ENCODE assay signal across 16 mouse cellular contexts in the genomic region with DNA sequence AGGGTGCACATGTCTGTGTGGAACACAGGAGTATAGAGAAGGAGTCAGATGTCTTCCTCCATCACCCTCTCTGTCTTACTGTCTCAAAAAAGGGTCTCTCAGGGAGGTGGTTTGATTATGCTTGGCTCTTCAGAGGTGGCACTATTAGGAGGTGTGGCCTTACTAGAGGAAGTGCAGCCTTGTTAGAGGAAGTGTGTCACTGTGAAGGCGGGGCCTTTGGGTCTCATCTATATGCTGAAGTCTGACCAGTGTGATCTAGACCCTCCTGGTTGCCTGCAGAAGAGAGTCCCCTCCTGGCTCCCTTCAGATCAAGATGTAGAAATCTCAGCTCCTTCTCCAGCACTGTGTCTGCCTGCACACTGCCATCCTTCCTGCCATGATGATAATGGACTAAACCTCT.
"Had no signal": no experiment of that assay in that cellular context is flagged by ENCODE, and none has a peak within 500 bp of the region (broad histone marks: within the 10 kb centered on the region; RNA-seq: fewer than 3 reads in every experiment).

No protein-coding gene starts in this region.

- H3K9me3 ChIP-seq: limb, embryonic 10.5 days; liver, embryonic 15.5 days; midbrain, embryonic 12.5 days; neural tube, embryonic 15.5 days had no signal

- H3K27ac ChIP-seq: layer of hippocampus, adult 2 months; left cerebral cortex, adult 2 months; limb, embryonic 10.5 days; liver, embryonic 15.5 days; midbrain, embryonic 12.5 days; neural tube, embryonic 15.5 days had no signal

- H3K9ac ChIP-seq: liver, embryonic 15.5 days; midbrain, embryonic 12.5 days; neural tube, embryonic 15.5 days had no signal

- H3K27me3 ChIP-seq: liver, embryonic 15.5 days; neural tube, embryonic 15.5 days had no signal

- DNase-seq: kidney, adult 18-20 months; kidney, postnatal 10 days; kidney, postnatal 4 days; lung, adult 2 months; lung, postnatal 4 days; retina, postnatal 1 day; right cerebral cortex, postnatal 14 days; thymus, postnatal 36 days had no signal

- H3K4me3 ChIP-seq: layer of hippocampus, adult 2 months; left cerebral cortex, adult 2 months; limb, embryonic 10.5 days; liver, embryonic 15.5 days; midbrain, embryonic 12.5 days; myocyte; neural tube, embryonic 15.5 days had no signal

- ATAC-seq: lung, postnatal 0 days had no signal

- H3K36me3 ChIP-seq: limb, embryonic 10.5 days; liver, embryonic 15.5 days; midbrain, embryonic 12.5 days; neural tube, embryonic 15.5 days had no signal
